Mouse (Mus musculus): Measurements from ENCODE around the gene Rsu1.

Rsu1 gene

DNA sequence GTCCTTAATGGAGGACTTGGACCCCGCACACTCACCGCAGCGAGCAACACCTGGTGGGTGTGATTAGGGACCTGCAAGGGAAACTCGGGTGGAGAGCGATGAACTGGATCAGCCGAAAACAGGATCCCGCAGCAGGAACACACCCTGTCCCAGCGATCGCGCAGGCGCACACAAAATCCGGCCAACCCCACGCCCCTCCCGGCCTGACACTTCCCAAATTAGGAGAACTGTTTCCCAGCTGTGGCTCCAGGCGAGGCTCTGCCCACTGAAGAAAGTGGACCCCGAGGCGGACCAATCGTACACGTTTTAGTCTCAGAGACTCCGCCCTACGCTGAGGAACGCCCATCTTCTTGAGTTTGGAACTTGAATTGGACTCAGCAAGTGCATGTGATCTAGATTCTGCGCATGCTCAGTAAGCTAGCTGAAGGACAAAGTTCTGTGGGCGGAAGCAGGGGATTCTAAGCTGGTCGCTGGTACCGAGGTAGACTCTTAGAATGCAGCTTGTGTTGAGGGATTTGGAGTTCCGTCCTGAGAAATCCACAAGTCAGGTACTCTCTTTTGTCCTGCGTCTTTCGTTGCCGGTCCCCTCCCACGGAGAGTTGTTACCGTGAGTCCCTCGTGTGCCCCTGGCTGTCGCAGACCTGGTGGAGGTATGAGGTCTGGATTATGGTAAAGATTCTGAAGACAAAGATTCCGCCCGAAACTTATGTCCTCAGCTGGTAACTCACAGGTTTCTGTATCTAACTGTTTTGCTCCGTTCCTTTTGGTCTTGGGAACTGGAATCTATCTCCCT lies at the start of gene Rsu1:
TSS of gene Rsu1 (minus strand) at position 251 of the 793 bp plus-strand sequence.
- DNase-seq, result peak; percentile 97

DNA sequence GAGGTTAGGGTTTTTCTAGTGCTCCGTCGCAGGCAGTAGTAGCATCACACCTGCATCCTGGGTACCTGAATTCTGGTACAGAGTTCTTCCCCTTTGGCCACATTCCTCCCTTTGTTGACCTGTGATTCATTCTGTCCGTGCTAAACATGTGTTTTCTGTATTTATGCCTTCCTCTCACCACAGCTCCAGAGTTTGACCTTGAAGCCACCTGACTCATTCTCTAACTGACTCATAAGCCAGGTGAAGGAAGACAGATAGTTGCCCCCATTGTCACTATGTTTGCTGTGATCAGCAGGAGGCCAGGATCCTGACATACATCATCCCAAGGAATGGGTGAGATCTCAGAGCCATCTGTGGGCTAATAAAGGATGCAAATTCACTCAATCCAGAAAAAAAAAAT lies 32.2 kb upstream of the Rsu1 start:
- no peak for DNase-seq

DNA sequence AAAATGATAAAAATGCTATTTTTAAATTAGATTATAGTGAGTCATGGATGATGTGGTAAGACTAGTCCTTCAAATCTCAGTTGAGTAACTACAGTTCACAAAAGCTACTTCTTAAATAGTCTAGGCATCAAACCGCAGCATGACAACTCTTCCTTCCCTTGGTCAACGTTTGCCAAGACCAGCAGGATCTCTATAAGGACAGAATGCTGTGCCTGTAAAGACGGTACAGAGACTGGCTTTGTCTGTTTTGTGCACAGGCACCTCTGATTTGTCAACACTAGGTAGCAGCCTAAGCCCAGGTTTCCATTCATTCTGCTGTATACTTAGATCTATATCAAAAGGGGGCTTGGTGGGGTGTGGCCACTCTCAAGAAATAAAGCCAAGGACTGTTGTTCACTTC lies 27.8 kb upstream of the Rsu1 start:
- no peak for DNase-seq

DNA sequence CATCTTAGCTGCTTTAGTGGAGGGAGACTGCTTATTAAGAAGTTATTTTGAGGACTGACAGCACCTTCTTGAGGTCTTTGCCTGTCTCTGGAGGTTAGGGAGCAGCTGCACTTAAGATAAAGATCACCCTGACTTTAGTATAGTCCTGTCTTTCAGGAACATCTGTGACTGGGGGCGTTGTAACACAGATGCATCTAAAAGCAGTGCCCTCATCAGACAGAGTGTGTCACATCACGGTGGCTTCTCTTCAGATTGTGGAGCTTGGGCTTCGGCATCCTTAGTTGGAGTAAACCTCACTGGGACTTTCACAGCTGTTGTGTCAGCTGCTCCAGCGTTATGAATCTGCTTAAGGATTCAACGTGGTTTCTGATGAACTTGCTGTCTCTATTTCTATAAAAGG lies 26.5 kb upstream of the Rsu1 start:
- DNase-seq, result no peak

GRCm38 (mm10) chr2:13290661-13291060 lies 19.4 kb upstream of the Rsu1 start:
- no peak for DNase-seq

- DNase-seq, result no peak
Measured at GRCm38 (mm10) chr2:13290070-13290469, 18.9 kb upstream of the Rsu1 start.

- DNase-seq, result no peak
Measured at GRCm38 (mm10) chr2:13278114-13278862, 7.1 kb upstream of the Rsu1 start.

- peak; percentile 26 for DNase-seq
Measured at GRCm38 (mm10) chr2:13275874-13276273, 4.7 kb upstream of the Rsu1 start.

GRCm38 (mm10) chr2:13270736-13271135 lies 479 bp downstream of the Rsu1 start:
- DNase-seq, result no peak

DNA sequence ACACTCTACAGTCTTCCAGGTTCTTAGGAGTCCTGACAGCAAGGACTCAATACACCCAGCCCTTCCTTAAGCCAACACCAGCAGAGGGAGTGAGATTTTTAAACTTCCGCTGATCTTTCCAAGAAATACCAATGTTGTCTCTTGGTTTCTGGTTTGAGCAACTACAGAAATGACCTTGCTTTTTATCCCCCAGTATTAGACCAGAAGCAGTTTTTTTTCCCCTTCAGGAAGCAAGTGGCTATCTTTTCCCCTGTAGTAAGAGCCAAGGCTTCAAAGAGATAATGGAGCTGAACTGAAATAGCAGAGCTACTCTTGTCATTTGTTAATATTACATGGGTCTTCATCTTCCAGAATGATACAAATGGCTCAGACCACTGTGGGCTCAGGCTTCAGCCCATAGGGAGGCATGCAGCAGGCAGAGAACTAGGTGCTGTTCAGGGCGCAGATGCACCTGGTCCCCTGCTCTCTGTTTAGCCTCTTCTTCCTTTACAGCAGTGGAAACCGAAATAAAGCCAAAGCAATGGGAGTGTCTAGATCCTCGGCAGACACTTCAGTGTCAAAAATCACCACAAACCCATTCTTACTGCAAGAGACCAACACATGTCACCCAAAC lies 2.4 kb downstream of the Rsu1 start:
- no peak for DNase-seq

GRCm38 (mm10) chr2:13264875-13265274 lies 6.3 kb downstream of the Rsu1 start:
- no peak for DNase-seq

DNA sequence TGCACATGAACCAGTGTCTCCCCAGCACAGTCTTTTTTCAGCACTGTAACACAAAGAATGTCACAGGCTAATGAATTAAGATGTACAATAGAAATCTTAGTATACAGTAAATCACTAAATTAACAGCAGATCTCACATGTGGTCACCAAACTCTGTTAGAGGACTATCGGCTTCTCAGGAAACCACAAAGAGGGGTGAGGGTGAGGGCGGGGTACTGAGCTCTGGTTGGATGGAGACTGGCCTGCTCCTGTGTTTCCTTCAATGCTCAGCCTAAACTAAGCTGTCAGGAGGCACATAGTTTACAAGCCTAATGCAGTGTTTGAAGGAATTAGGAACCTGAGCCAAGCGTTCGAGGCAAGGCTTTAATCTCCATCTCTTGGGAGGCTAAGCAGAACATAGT lies 8.1 kb downstream of the Rsu1 start:
- no peak for DNase-seq

DNA sequence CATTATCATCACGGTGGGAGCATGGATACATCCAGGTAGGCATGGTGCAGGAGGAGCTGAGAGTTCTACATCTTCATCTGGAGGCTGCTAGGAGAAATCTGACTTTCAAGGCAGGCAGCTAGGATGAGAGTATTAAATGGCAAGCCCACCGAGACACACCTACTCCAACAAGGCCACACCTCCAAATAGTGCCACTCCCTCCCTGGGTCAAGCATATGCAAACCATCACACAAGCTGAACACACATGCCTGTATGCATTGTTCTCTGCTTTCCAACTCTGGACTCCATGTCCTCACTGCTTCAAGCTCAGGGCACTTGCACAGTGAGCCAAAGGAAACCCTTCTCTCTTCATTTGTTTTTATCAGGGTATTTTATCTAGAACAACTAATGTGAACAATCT lies 12.6 kb downstream of the Rsu1 start:
- no peak for DNase-seq

- no peak for DNase-seq
Measured at GRCm38 (mm10) chr2:13240711-13241110, 30.5 kb downstream of the Rsu1 start.

DNA sequence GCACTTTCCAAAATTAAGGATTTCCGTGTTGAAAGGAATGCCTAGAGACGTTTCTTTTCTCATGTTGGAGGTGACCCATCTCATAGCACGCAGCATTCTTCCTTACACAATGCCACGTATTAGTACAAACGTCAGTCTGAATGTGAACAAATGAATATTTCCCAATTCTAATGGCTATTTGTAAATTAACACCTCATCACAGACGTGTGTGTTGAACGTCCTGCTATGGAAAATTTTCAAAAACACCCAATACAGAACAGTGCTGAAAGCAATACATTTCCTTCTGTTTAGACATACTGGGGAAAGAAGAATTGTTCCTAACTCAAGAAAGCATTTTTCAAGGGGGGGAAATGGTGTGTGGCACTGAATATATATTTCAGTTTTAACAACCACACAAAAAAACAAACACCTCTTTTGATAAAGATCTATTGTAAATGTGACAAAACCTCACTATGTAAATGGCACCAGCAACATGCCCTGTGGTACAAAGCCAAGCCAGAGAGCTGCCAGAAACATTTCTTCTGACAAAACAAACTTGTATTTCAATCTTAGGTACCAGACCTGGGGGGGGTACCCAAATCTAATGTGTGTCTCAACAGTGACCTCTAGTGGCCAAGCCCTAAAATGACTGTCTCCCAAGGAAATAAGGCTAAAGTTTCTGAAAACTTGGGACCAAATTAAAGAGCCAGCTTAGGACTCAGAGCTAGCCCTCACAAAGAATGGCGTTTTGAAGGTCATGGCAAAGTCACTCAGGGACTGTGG lies 33.9 kb downstream of the Rsu1 start:
- DNase-seq, result peak; percentile 12

GRCm38 (mm10) chr2:13235696-13236095 lies 35.5 kb downstream of the Rsu1 start:
- DNase-seq, result no peak

DNA sequence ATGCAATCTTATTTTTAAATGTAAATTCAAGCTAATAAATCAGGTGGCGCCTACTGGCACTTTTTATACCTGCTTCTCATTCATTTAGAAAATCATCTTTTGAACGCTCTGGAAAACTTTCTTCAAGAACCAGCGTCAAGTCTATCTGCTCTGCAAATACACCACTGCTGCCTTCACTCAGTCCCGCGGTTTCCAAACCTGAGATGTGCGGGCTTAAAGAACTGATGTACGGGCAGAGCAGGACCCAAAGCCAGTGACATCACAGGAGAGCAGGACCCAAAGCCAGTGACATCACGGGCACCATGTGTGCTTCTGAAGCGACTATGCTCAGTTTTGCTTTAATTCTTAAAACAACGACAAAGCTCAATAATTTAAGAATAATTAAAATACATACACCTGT lies 36.4 kb downstream of the Rsu1 start:
- DNase-seq, result no peak

DNA sequence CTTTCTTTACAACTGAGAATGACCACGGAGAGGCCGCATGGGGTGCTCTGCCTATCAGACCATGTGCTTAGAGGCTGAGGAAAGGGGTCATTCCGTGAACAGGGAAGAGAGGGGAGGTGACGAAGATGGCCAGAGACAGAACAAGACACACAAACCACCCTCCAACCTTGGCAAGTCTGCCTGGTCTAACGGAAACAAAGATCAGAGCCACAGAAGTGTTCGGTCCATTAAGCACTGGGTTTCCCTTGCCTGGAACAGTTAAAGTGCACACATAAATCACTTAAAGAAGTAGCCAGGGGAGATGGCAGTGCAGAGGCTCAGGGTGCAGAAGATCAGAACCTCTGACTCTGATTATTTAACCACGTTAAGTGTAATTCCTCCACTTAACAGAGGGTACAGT lies 37.3 kb downstream of the Rsu1 start:
- DNase-seq, result no peak

DNA sequence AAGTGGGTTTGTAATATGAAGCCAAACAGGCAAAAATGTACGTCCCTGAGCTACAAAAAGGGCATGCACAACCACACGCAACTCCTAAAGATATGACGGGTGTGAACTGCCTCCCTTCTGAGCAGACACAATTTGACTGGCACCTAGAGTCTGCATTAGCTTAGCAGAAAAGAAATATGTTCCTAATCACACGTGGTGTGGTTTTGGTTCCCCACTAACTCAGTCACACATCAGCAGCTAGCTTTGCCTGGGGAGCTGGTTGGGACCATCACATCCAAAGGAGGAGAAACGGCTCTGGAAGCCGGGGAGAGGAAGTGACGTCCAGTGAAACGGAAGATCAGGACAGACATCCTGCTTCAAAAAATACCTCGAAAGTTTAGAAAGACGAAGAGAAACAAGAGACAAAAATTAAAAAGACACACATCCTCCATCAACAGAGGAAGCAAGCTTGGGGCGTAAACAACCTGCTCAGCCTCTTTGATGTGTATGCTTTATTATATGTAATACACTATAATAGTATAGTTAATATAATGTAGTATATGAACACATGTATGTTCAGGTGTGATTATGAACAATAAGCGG lies 37.9 kb downstream of the Rsu1 start:
- no peak for DNase-seq

DNA sequence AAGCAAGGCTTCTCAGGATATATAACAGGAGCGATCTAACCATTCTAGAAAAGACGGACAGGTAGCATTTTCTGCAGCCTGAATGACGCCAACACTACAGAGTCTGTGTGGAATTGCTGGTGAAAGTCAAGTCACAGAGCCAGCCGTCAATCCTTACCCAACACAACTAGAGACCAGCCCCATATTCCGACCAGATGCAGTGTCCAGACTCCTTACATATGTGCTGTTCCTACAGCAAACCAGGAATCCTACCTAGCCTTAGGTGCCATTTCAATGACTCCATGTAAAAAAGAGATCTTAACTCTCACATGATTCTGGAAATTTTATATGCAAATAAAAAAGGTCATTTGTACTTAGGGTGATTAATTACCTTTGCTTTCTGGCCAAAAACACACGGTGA lies 38.9 kb downstream of the Rsu1 start:
- no peak for DNase-seq

DNA sequence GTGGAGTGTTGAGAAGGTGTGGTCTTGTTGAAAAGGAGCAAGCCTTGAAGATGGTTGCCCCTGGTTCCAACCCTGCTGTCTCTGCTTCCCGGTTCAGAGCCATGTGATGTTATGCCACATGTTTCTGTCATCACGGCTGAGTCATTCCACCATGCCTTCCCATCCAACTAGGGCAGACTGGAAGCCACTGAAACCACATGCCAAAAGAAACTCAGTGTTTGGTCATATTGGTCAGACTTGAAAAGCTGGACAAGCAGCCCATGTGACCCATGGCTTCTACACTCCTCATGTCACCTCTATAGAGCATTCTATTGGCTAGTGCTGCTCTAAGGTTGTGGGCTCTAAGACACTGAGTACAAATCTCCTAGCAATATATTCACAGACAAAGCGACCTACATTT lies 41.5 kb downstream of the Rsu1 start:
- no peak for DNase-seq

DNA sequence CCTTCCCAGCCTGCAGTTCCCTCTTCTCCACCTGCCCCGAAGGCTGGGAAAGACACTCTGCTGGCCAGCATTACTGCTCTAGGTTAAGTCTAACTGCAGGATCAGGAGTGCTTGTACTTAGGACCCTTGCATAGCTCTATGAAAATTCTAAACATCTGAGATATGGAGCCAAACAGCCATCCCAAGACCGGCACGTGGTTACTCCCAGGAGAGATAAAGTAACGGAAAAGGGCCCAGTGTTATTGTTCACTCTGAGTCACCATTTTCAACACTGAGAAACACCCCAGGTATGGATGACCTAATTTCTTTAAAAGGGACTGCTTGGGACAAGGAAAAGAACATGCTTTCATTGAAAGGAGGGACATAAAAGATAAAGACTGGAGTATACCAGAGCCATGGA lies 45.2 kb downstream of the Rsu1 start:
- no peak for DNase-seq

DNA sequence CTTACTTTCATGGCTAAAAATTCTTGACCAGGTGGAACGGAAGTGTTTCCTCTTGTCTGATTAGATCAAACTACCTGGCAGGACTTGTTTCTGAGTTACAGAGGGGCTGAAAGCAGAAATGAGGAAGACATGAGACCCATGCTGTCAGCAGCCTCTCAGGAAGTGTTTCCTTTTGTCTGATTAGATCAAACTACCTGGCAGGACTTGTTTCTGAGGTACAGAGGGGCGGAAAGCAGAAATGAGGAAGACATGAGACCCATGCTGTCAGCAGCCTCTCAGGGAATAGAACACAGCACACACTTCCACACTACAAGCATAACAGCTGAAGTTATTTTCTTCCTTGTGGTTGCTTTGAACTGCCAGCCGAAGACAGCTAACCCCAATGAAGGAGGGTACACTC lies 46.7 kb downstream of the Rsu1 start:
- no peak for DNase-seq

Data from liver (tissue).